Mouse (Mus musculus): ENCODE results near the gene Rpl39.

Gene Rpl39

GRCm38 (mm10) chrX:37063902-37064301 lies 21.3 kb downstream of the Rpl39 start:
- no peak for DNase-seq

DNA sequence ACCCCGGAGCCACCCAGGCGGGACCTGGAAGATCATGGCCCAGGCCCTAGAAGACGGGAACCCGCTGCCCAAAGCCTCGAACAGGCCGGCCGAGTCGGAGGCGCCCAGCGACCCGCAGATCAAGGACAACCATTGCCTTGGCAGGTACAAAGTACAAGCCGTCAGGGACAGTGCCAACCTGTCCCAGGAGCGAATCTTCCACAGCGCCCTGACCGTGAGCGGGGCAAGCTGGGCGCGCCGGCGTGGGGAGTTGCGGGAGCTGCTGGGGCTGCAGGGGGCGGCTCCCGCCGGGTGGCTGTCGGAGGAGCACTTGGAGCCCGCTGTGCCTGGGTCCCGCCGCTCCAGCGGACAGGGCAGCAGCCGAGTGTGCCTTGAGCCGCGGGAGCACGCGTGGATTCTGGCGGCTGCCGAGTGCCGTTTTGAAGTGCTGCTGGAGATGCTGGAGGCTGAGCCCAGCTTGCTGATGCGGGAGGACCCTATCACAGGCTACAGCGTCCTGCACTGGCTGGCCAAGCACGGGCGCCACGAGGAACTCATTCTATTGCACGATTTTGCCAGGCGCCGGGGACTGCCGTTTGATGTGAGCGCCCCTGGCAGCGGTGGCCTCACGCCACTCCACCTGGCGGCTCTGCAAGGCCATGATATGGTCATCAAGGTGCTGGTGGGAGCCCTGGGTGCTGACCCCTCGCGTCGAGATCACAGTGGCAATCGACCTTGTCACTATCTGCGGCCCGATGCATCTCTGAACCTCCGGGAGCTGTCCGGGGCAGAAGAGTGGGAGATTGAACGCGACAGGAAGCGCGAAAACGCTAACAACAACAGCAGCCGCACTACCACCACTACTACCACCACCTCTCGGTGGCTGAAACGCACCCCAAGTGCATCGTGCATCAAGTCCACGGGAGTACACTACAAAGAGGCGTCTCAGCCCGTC lies 36.0 kb downstream of the Rpl39 start:
- DNase-seq = peak; percentile 9

DNA sequence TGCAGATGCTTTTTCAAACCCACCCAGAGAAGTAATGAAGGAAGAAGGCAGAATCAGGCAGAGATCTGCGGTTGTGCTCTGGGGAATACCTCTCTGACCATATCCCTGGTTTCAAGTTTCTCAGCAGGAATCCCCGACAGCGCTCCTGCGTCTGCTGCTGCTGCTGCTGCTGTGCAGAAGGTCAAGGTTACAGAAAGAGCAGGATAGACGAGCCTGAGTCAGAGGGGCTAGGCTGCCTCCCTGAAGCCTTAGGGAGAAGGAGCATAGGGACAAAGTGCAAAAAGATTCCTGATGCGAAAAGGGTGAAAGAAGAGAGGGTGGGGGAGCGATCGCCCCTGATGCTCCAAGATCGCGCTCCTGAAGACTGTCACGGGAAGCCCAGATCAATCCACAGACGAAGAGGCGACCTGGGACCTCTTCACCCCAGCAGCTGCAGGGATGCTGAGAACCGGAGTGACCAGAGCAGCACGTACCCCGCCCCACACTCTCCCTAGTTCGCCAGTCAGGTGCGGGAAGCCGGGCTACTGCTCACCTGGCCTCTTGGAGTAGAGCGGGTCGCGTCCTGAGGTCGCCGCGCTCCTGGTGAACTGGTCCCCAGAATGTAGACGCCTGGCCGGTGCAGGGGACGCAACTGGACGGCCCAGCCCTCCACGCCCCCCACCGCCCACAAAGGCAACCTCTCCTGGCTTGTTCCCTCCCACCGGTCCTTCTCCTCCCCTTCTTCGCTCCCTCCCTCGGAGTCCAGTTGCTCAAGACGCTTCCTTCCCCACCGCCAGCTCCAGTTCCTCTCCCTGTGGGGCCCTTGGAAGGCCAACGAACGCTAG lies 36.9 kb downstream of the Rpl39 start, which contains the start of gene Sowahd:
Sowahd (plus strand) TSS at position 780 of the 824 bp plus-strand sequence.
- DNase-seq = no peak

DNA sequence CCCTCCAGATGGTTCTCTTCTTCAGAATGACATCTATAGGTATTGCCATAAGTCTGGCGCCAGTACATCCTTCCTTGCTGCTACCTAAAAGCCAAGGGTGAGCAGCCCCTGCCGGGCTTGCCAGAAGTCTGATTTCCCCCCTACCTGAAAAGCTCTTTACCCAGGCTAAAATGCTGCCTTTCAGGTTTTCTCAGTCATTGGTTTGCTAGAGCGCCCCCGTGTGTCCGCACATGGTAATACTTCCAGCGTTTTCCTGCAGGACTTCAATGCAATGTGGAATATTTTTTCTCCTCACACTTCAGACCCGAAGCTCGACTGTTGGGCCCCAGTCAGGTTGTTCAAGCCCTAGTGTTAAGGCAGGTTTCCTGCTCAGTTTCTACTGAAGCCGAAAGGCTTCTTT lies 42.5 kb downstream of the Rpl39 start:
- peak; percentile 44 for DNase-seq
